Mouse (Mus musculus) MEL (cell line): Measurements from ENCODE around the gene Grin2d. TPM values are rescaled to one million over a fixed set of nuclear protein-coding genes. Genes with fewer than 3 reads are reported as not detected.

Experiments
- DNase-seq: peaks from one replicate; pipeline ENCODE4 v3.0.0; 2011; ENCODE audit warnings: low read depth, low spot score
- H3K27ac ChIP-seq: 2 replicates; pipeline ENCODE4 v1.5.1; 2012; ENCODE audit warnings: low read depth, mild to moderate bottlenecking, control low read depth, low read length, moderate library complexity; ENCODE audit not compliant: control insufficient read depth
- H3K27me3 ChIP-seq, 2 experiments: fragments of 150-350 bp in 1 of 2; sonication (generic) in 1 of 2; 2 replicates each; pipeline ENCODE4 v1.6.1; 2012; ENCODE audit warnings: low read length in 2 of 2, mild to moderate bottlenecking in 2 of 2, improper control_type of control experiment in 1 of 2, moderate library complexity in 1 of 2; ENCODE audit not compliant: insufficient read depth in 2 of 2, control insufficient read depth in 1 of 2
- H3K36me3 ChIP-seq, 2 experiments: 2 replicates each; pipeline ENCODE4 v1.6.1; 2012 to 2014; ENCODE audit warnings: low read length in 2 of 2, improper control_type of control experiment in 1 of 2, inconsistent platforms in 1 of 2, mild to moderate bottlenecking in 1 of 2; ENCODE audit not compliant: insufficient read depth in 2 of 2, control insufficient read depth in 1 of 2
- H3K4me1 ChIP-seq, 2 experiments: fragments of 150-350 bp in 1 of 2; sonication (generic) in 1 of 2; 2 replicates each; pipeline ENCODE4 v1.6.1; 2012; ENCODE audit warnings: low read length in 2 of 2, improper control_type of control experiment in 1 of 2, mild to moderate bottlenecking in 1 of 2; ENCODE audit not compliant: insufficient read depth in 2 of 2, control insufficient read depth in 1 of 2
- H3K4me3 ChIP-seq, 2 experiments: fragments of 150-350 bp in 1 of 2; sonication (generic) in 1 of 2; 2 replicates each; pipeline ENCODE4 v1.5.1; 2012; ENCODE audit warnings: low read depth in 2 of 2, low read length in 2 of 2, mild to moderate bottlenecking in 2 of 2, moderate library complexity in 2 of 2, control low read depth in 1 of 2, improper control_type of control experiment in 1 of 2; ENCODE audit not compliant: control insufficient read depth in 1 of 2, insufficient read depth in 1 of 2
- H3K79me2 ChIP-seq: 2 replicates; pipeline ENCODE4 v1.6.1; 2012; ENCODE audit warnings: mild to moderate bottlenecking, low read length, moderate library complexity; ENCODE audit not compliant: control insufficient read depth, poor library complexity, insufficient read depth
- H3K9ac ChIP-seq: 2 replicates; pipeline ENCODE4 v1.6.1; 2012; ENCODE audit warnings: low read depth, mild to moderate bottlenecking, control low read depth, low read length, moderate library complexity; ENCODE audit not compliant: control insufficient read depth, poor library complexity, severe bottlenecking
- H3K9me3 ChIP-seq: fragments of 150-350 bp; sonication (generic); replicated peaks from 2 replicates; pipeline ENCODE4 v1.6.1; 2012; ENCODE audit warnings: mild to moderate bottlenecking, low read length, improper control_type of control experiment, moderate library complexity; ENCODE audit not compliant: insufficient read depth
- CHD1 ChIP-seq: IDR thresholded peaks from 2 replicates; pipeline ENCODE4 v1.6.1; 2012; ENCODE audit warnings: low read depth, mild to moderate bottlenecking, inconsistent platforms, low read length, improper control_type of control experiment
- E2F4 ChIP-seq: IDR thresholded peaks from 2 replicates; pipeline ENCODE4 v1.6.1; 2011; ENCODE audit warnings: low read depth, low read length, improper control_type of control experiment, borderline replicate concordance
- ELF1 ChIP-seq: IDR thresholded peaks from 2 replicates; pipeline ENCODE4 v1.6.1; 2014; ENCODE audit warnings: low read depth, mild to moderate bottlenecking, inconsistent platforms, low read length, improper control_type of control experiment, moderate library complexity
- ETS1 ChIP-seq: IDR thresholded peaks from 2 replicates; pipeline ENCODE4 v1.6.1; 2012; ENCODE audit warnings: low read depth, mild to moderate bottlenecking, inconsistent platforms, low read length, improper control_type of control experiment, moderate library complexity
- GATA1 ChIP-seq: IDR thresholded peaks from 2 replicates; pipeline ENCODE4 v1.6.1; 2011; ENCODE audit warnings: low read depth, low read length, improper control_type of control experiment
- HCFC1 ChIP-seq: IDR thresholded peaks from 2 replicates; pipeline ENCODE4 v1.6.1; 2012; ENCODE audit warnings: low read depth, mild to moderate bottlenecking, inconsistent platforms, low read length, improper control_type of control experiment, moderate library complexity
- JUND ChIP-seq: IDR thresholded peaks from 2 replicates; pipeline ENCODE4 v1.6.1; 2011; ENCODE audit warnings: low read depth, mild to moderate bottlenecking, improper control_type of control experiment, low read length
- MEF2A ChIP-seq: IDR thresholded peaks from 2 replicates; pipeline ENCODE4 v1.6.1; 2014; ENCODE audit warnings: low read depth, mild to moderate bottlenecking, inconsistent platforms, low read length, improper control_type of control experiment; ENCODE audit not compliant: poor library complexity, insufficient replicate concordance, severe bottlenecking; ENCODE audit errors: extremely low read depth
- MXI1 ChIP-seq: IDR thresholded peaks from 2 replicates; pipeline ENCODE4 v1.6.1; 2011; ENCODE audit warnings: mild to moderate bottlenecking, low read depth, low read length, improper control_type of control experiment
- RAD21 ChIP-seq: IDR thresholded peaks from 2 replicates; pipeline ENCODE4 v1.6.1; 2011; ENCODE audit warnings: mild to moderate bottlenecking, low read depth, low read length, improper control_type of control experiment
- RCOR1 ChIP-seq: IDR thresholded peaks from 2 replicates; pipeline ENCODE4 v1.6.1; 2012; ENCODE audit warnings: low read depth, mild to moderate bottlenecking, inconsistent platforms, low read length, improper control_type of control experiment
- TBP ChIP-seq: IDR thresholded peaks from 2 replicates; pipeline ENCODE4 v1.8.0; 2011; ENCODE audit warnings: low read depth, low read length, improper control_type of control experiment
- USF2 ChIP-seq, 2 experiments: IDR thresholded peaks; 2 replicates each; pipeline ENCODE4 v1.6.1; 2011 to 2012; ENCODE audit warnings: improper control_type of control experiment in 2 of 2, low read length in 2 of 2, borderline replicate concordance in 1 of 2, inconsistent platforms in 1 of 2, low read depth in 1 of 2, mild to moderate bottlenecking in 1 of 2; ENCODE audit not compliant: insufficient read depth in 1 of 2
- ZC3H11A ChIP-seq: IDR thresholded peaks from 2 replicates; pipeline ENCODE4 v1.6.1; 2012; ENCODE audit warnings: low read depth, mild to moderate bottlenecking, inconsistent platforms, low read length, improper control_type of control experiment
- ZKSCAN1 ChIP-seq: IDR thresholded peaks from 2 replicates; pipeline ENCODE4 v1.6.1; 2012; ENCODE audit warnings: low read depth, mild to moderate bottlenecking, inconsistent platforms, low read length, improper control_type of control experiment, moderate library complexity
- ZMIZ1 ChIP-seq: IDR thresholded peaks from 2 replicates; pipeline ENCODE4 v1.6.1; 2012; ENCODE audit warnings: low read depth, mild to moderate bottlenecking, inconsistent platforms, low read length, improper control_type of control experiment, moderate library complexity
- polyA plus RNA-seq, 2 experiments: library from polyadenylated mRNA; stranded (reverse) in 1 of 2; unstranded in 1 of 2; fragments of >175 nt in 1 of 2; fragments of >200 nt in 1 of 2; gene quantifications; 2 replicates each; pipeline versions ENCODE4 v1.2.1 to v1.2.4; 2012; ENCODE audit warnings: low replicate concordance in 2 of 2, low read depth in 1 of 2; ENCODE audit not compliant: insufficient read length in 2 of 2, insufficient read depth in 1 of 2, missing spikeins in 1 of 2
- total RNA-seq: library from RNA; depleted of rRNA; stranded (reverse); fragments of 300-350 nt; gene quantifications from 2 replicates; pipeline ENCODE4 v1.2.3, GENCODE M21; 2012

The Grin2d gene
- total and polyA plus RNA-seq, 3 experiments = 0.19 to 0.57 TPM; not detected in 1

GRCm38 (mm10) chr7:45887246-45887645 is 9.1 kb upstream of the Grin2d start:
- no peaks in the 10 kb centered on the region for H3K4me1 ChIP-seq
- H3K9me3 ChIP-seq = no peaks in the 10 kb centered on the region
- DNase-seq = no peak
- no peak overlapping the region for H3K4me3 ChIP-seq
- H3K27me3 ChIP-seq = no peaks in the 10 kb centered on the region
- no peak overlapping the region for H3K27ac ChIP-seq
- TF ChIP-seq E2F4 (no peak), ELF1 (no peak), MXI1 (no peak), JUND (no peak)
- no peaks in the 10 kb centered on the region; a peak in 1 of 4 replicates for H3K36me3 ChIP-seq
- no peaks in the 10 kb centered on the region for H3K79me2 ChIP-seq
- H3K9ac ChIP-seq = no peak overlapping the region

GRCm38 (mm10) chr7:45881011-45881410 is 2.8 kb upstream of the Grin2d start:
- no peak for TF ChIP-seq USF2 (IDR thresholded peaks at IDR 0.05; ENCODE audit: borderline replicate concordance in 1 of 2, insufficient read depth in 1 of 2, low read depth in 1 of 2, low read length in 2 of 2)
- TF ChIP-seq CHD1 = no peak
- no peak for TF ChIP-seq RAD21
- no peak for TF ChIP-seq ZC3H11A
- no peak for TF ChIP-seq MEF2A
- TF ChIP-seq ZKSCAN1 = no peak
- no peak for TF ChIP-seq HCFC1
- no peak for TF ChIP-seq ETS1
- Histone ChIP-seq H3K4me1 (no peaks in the 10 kb centered on the region), H3K4me3 (no peak overlapping the region), H3K27ac (no peak overlapping the region), H3K9ac (no peak overlapping the region), H3K27me3 (no peaks in the 10 kb centered on the region), H3K36me3 (peaks cover 0 to 5% of the 10 kb centered on the region in 2 experiments; a peak in 1 of 4 replicates), H3K79me2 (no peaks in the 10 kb centered on the region), H3K9me3 (no peaks in the 10 kb centered on the region)
- no peak for DNase-seq

GRCm38 (mm10) chr7:45880531-45880930 is 2.4 kb upstream of the Grin2d start:
- TF ChIP-seq RCOR1 (no peak), HCFC1 (no peak), ELF1 (no peak), TBP (no peak), GATA1 (no peak), RAD21 (no peak), ZMIZ1 (no peak), E2F4 (no peak), MEF2A (no peak), USF2 (IDR thresholded peaks at IDR 0.05; ENCODE audit: borderline replicate concordance in 1 of 2, insufficient read depth in 1 of 2, low read depth in 1 of 2, low read length in 2 of 2) (no peak)
- TF ChIP-seq, all 39 proteins: peak for 0
- Histone ChIP-seq H3K9ac (no peak overlapping the region), H3K27ac (no peak overlapping the region), H3K79me2 (no peaks in the 10 kb centered on the region), H3K4me3 (no peak overlapping the region), H3K27me3 (no peaks in the 10 kb centered on the region), H3K9me3 (no peaks in the 10 kb centered on the region), H3K4me1 (no peaks in the 10 kb centered on the region), H3K36me3 (peaks cover 0 to 5% of the 10 kb centered on the region in 2 experiments; a peak in 1 of 4 replicates)
- no peak for DNase-seq
